Mouse (Mus musculus) neural tube, embryonic 15.5 days (tissue): ENCODE measurements around the gene Clec9a. TPM values are rescaled to one million over a fixed set of nuclear protein-coding genes. Genes with fewer than 3 reads are reported as not detected.

Experiments used
- ATAC-seq: fragments of 200-750 bp; cut with Nextera tagmentation; 2 replicates; pipeline ENCODE4 v1.8.0; 2017; ENCODE audit warnings: mild to moderate bottlenecking, moderate TSS enrichment, moderate library complexity; ENCODE audit not compliant: low FRiP score
- H3K27ac ChIP-seq: fragments of 300-500 bp; sonication (generic); replicated peaks from 2 replicates; pipeline ENCODE4 v1.5.1; 2015; ENCODE audit warnings: mild to moderate bottlenecking, inconsistent platforms
- H3K27me3 ChIP-seq: fragments of 300-500 bp; sonication (generic); replicated peaks from 2 replicates; pipeline ENCODE4 v1.6.1; 2015; ENCODE audit warnings: inconsistent platforms
- H3K36me3 ChIP-seq: fragments of 300-500 bp; sonication (generic); 2 replicates; pipeline ENCODE4 v1.6.1; 2015; ENCODE audit warnings: inconsistent platforms
- H3K4me1 ChIP-seq: fragments of 300-500 bp; sonication (generic); 2 replicates; pipeline ENCODE4 v1.6.1; 2015; ENCODE audit warnings: inconsistent platforms
- H3K4me2 ChIP-seq: fragments of 300-500 bp; sonication (generic); 2 replicates; pipeline ENCODE4 v1.6.1; 2015; ENCODE audit warnings: inconsistent platforms, mild to moderate bottlenecking, moderate library complexity
- H3K4me3 ChIP-seq: fragments of 300-500 bp; sonication (generic); replicated peaks from 2 replicates; pipeline ENCODE4 v1.5.1; 2015; ENCODE audit warnings: mild to moderate bottlenecking, inconsistent platforms
- H3K9ac ChIP-seq: fragments of 300-500 bp; sonication (generic); replicated peaks from 2 replicates; pipeline ENCODE4 v1.6.1; 2015; ENCODE audit warnings: mild to moderate bottlenecking, inconsistent platforms
- H3K9me3 ChIP-seq: fragments of 300-500 bp; sonication (generic); replicated peaks from 2 replicates; pipeline ENCODE4 v1.6.1; 2016; ENCODE audit warnings: inconsistent platforms
- WGBS: fragments of 180-500 bp; shearing (Covaris S2); methylation state at CpG from one replicate; pipeline ENCODE4 v1.1.7; 2015; ENCODE audit warnings: mixed read lengths; 5-methylcytosine and 5-hydroxymethylcytosine counted together
- polyA plus RNA-seq: library from polyadenylated mRNA; unstranded; fragments of >200 nt; fragmentation: Nextera tagmentation; extraction: Ambion mirVana; gene quantifications from 2 replicates; pipeline ENCODE4 v1.2.1, GENCODE M21; 2015

Clec9a gene
- polyA plus RNA-seq, 1 experiment from 2014 or later, result 0.10 TPM

- no peak overlapping the region for H3K27ac ChIP-seq
- no peaks in the 10 kb centered on the region for H3K4me1 ChIP-seq
- no peak overlapping the region for H3K4me2 ChIP-seq
- no peak for ATAC-seq
- H3K36me3 ChIP-seq, result no peaks in the 10 kb centered on the region
- WGBS, result 86% methylated on average over 6 of the region's 6 CpGs
- no peaks in the 10 kb centered on the region for H3K27me3 ChIP-seq
- no peak overlapping the region for H3K9ac ChIP-seq
- no peaks in the 10 kb centered on the region for H3K9me3 ChIP-seq
- no peak overlapping the region for H3K4me3 ChIP-seq
Measured at GRCm38 (mm10) chr6:129393732-129394131, 14.9 kb upstream of the Clec9a start.

- Histone ChIP-seq H3K36me3 (no peaks in the 10 kb centered on the region), H3K27ac (no peak within 1 kb of the TSS), H3K9ac (no peak within 1 kb of the TSS), H3K27me3 (no peaks in the 10 kb centered on the region), H3K4me3 (no peak within 1 kb of the TSS), H3K9me3 (no peaks in the 10 kb centered on the region), H3K4me1 (no peaks in the 10 kb centered on the region), H3K4me2 (no peak within 1 kb of the TSS)
- ATAC-seq, result no peak
- 92% methylated on average over 8 of the region's 8 CpGs for WGBS
Measured at GRCm38 (mm10) chr6:129396997-129397396, 11.7 kb upstream of the Clec9a start, which contains the start of gene Clec1b. Gene Clec1b, plus strand, starts transcription at chr6:129397297.

- Histone ChIP-seq H3K9me3 (no peaks in the 10 kb centered on the region), H3K27me3 (no peaks in the 10 kb centered on the region), H3K4me1 (no peaks in the 10 kb centered on the region), H3K4me3 (no peak overlapping the region), H3K36me3 (no peaks in the 10 kb centered on the region), H3K9ac (no peak overlapping the region), H3K4me2 (no peak overlapping the region), H3K27ac (no peak overlapping the region)
- no peak for ATAC-seq
- WGBS, result 61% methylated on average over 6 of the region's 6 CpGs
Measured at GRCm38 (mm10) chr6:129399945-129400344, 8.7 kb upstream of the Clec9a start.

- ATAC-seq, result no peak
- H3K27me3 ChIP-seq, result no peaks in the 10 kb centered on the region
- no peak overlapping the region for H3K9ac ChIP-seq
- no peaks in the 10 kb centered on the region for H3K9me3 ChIP-seq
- H3K36me3 ChIP-seq, result no peaks in the 10 kb centered on the region
- H3K4me1 ChIP-seq, result no peaks in the 10 kb centered on the region
- no peak overlapping the region for H3K4me3 ChIP-seq
- H3K27ac ChIP-seq, result no peak overlapping the region
- WGBS, result 91% methylated on average over 2 of the region's 2 CpGs
- no peak overlapping the region for H3K4me2 ChIP-seq
Measured at GRCm38 (mm10) chr6:129402404-129402803, 6.3 kb upstream of the Clec9a start.

- no peak for ATAC-seq
- H3K27ac ChIP-seq, result no peak overlapping the region
- no peak overlapping the region for H3K4me3 ChIP-seq
- H3K9ac ChIP-seq, result no peak overlapping the region
- no peaks in the 10 kb centered on the region for H3K4me1 ChIP-seq
- WGBS, result 87% methylated on average over 6 of the region's 6 CpGs
- no peaks in the 10 kb centered on the region for H3K27me3 ChIP-seq
- no peaks in the 10 kb centered on the region for H3K9me3 ChIP-seq
- no peak overlapping the region for H3K4me2 ChIP-seq
- no peaks in the 10 kb centered on the region for H3K36me3 ChIP-seq
Measured at GRCm38 (mm10) chr6:129403391-129403790, 5.3 kb upstream of the Clec9a start.

- Histone ChIP-seq H3K27me3 (no peaks in the 10 kb centered on the region), H3K4me1 (no peaks in the 10 kb centered on the region), H3K9me3 (no peaks in the 10 kb centered on the region), H3K4me3 (no peak overlapping the region), H3K9ac (no peak overlapping the region), H3K36me3 (no peaks in the 10 kb centered on the region), H3K27ac (no peak overlapping the region), H3K4me2 (no peak overlapping the region)
- no peak for ATAC-seq
Measured at GRCm38 (mm10) chr6:129405999-129406398, 2.7 kb upstream of the Clec9a start.

- no peak overlapping the region for H3K27ac ChIP-seq
- no peaks in the 10 kb centered on the region for H3K36me3 ChIP-seq
- ATAC-seq, result no peak
- no peaks in the 10 kb centered on the region for H3K9me3 ChIP-seq
- H3K4me1 ChIP-seq, result no peaks in the 10 kb centered on the region
- no peak overlapping the region for H3K9ac ChIP-seq
- WGBS, result 56% methylated on average over 2 of the region's 2 CpGs
- no peak overlapping the region for H3K4me2 ChIP-seq
- no peak overlapping the region for H3K4me3 ChIP-seq
- H3K27me3 ChIP-seq, result no peaks in the 10 kb centered on the region
Measured at GRCm38 (mm10) chr6:129407324-129407723, 1.3 kb upstream of the Clec9a start.

GRCm38 (mm10) chr6:129414177-129414576 is 5.5 kb downstream of the Clec9a start:
- H3K9me3 ChIP-seq, result no peaks in the 10 kb centered on the region
- H3K9ac ChIP-seq, result no peak overlapping the region
- no peaks in the 10 kb centered on the region for H3K27me3 ChIP-seq
- 92% methylated on average over 1 of the region's 1 CpGs for whole genome bisulfite sequencing
- no peak overlapping the region for H3K27ac ChIP-seq
- H3K4me3 ChIP-seq, result no peak overlapping the region
- H3K4me2 ChIP-seq, result no peak overlapping the region
- H3K4me1 ChIP-seq, result no peaks in the 10 kb centered on the region
- no peak; the same call in 1 of the 2 replicates for ATAC-seq
- no peaks in the 10 kb centered on the region for H3K36me3 ChIP-seq

- Histone ChIP-seq H3K36me3 (no peaks in the 10 kb centered on the region), H3K9ac (no peak overlapping the region), H3K4me2 (no peak overlapping the region), H3K9me3 (no peaks in the 10 kb centered on the region), H3K27ac (no peak overlapping the region), H3K27me3 (no peaks in the 10 kb centered on the region), H3K4me1 (no peaks in the 10 kb centered on the region), H3K4me3 (no peak overlapping the region)
- no peak for ATAC-seq
- 90% methylated on average over 3 of the region's 3 CpGs for WGBS
Measured at GRCm38 (mm10) chr6:129422311-129422710, 13.6 kb downstream of the Clec9a start.

- no peak overlapping the region for H3K4me3 ChIP-seq
- no peaks in the 10 kb centered on the region for H3K36me3 ChIP-seq
- 0 out of 2 replicates have a peak overlapping the region, but pooled peaks have one; percentile 5 for H3K4me2 ChIP-seq
- ATAC-seq, result peak; percentile 40; the same call in 1 of the 2 replicates
- H3K27me3 ChIP-seq, result no peaks in the 10 kb centered on the region
- no peaks in the 10 kb centered on the region for H3K4me1 ChIP-seq
- no peak overlapping the region for H3K27ac ChIP-seq
- H3K9ac ChIP-seq, result no peak overlapping the region
- 75% methylated on average over 4 of the region's 4 CpGs for WGBS
- no peaks in the 10 kb centered on the region for H3K9me3 ChIP-seq
Measured at GRCm38 (mm10) chr6:129423040-129423733, 14.5 kb downstream of the Clec9a start.

- no peak overlapping the region for H3K27ac ChIP-seq
Measured at GRCm38 (mm10) chr6:129423734-129424072, 15.0 kb downstream of the Clec9a start.

GRCm38 (mm10) chr6:129425217-129425616 is 16.6 kb downstream of the Clec9a start:
- no peak overlapping the region for H3K4me2 ChIP-seq
- 78% methylated on average over 5 of the region's 5 CpGs for WGBS
- H3K36me3 ChIP-seq, result no peaks in the 10 kb centered on the region
- no peak overlapping the region for H3K4me3 ChIP-seq
- H3K27ac ChIP-seq, result no peak overlapping the region
- no peaks in the 10 kb centered on the region for H3K4me1 ChIP-seq
- no peak overlapping the region for H3K9ac ChIP-seq
- H3K27me3 ChIP-seq, result no peaks in the 10 kb centered on the region
- no peaks in the 10 kb centered on the region for H3K9me3 ChIP-seq
- no peak for ATAC-seq

More at GRCm38 (mm10) chr6:129423734-129424072, 15.0 kb downstream of the Clec9a start:
- Histone ChIP-seq H3K9me3 (no peaks in the 10 kb centered on the region), H3K4me3 (no peak overlapping the region), H3K9ac (no peak overlapping the region), H3K36me3 (no peaks in the 10 kb centered on the region), H3K4me1 (no peaks in the 10 kb centered on the region), H3K27me3 (no peaks in the 10 kb centered on the region), H3K4me2 (0 out of 2 replicates have a peak overlapping the region, but pooled peaks have one; percentile 5)
- WGBS, result 13% methylated on average over 1 of the region's 1 CpGs
- ATAC-seq, result peak; percentile 79
